18 mouse cellular contexts compared by ENCODE assay signal in the genomic region with DNA sequence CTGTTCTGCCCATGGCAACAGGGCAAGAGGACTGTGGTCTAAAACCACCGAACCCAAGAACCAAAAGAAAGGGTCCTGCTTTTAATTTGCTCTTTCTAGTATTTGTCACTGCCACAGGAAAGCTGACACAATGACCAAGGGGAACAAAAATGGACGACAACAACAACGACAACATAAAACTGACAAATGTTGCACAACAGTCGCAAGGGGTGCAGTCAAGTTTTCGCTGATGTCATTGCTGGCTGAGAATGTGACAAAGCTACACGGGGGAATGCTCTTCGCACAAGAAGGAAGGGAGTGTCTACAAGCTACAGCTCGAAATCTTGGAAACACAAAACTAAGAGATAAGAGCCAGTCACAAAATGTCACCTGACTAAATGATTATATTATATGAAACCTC.
"Had no signal": no experiment of that assay in that cellular context is flagged by ENCODE, and none has a peak within 500 bp of the region (broad histone marks: within the 10 kb centered on the region; RNA-seq: fewer than 3 reads in every experiment).

No protein-coding gene starts in this region.

- H3K4me3 ChIP-seq: kidney, embryonic 15.5 days; left cerebral cortex, adult 2 months; liver, embryonic 13.5 days; megakaryocyte, embryonic 14.5 days; midbrain, embryonic 10.5 days; midbrain, embryonic 13.5 days had no signal

- H3K27ac ChIP-seq: kidney, embryonic 15.5 days; left cerebral cortex, adult 2 months; liver, embryonic 13.5 days; midbrain, embryonic 10.5 days; midbrain, embryonic 13.5 days had no signal

- H3K9me3 ChIP-seq: kidney, embryonic 15.5 days; liver, embryonic 13.5 days; midbrain, embryonic 10.5 days; midbrain, embryonic 13.5 days had no signal

- DNase-seq: kidney, adult 8-10 months; kidney, postnatal 10 days; kidney, postnatal 36 days; layer of hippocampus, postnatal 36 days; liver, embryonic 13.5 days; lung, adult 2 months; lung, postnatal 14 days; lung, postnatal 4 days; retina, postnatal 1 day; right cerebral cortex, postnatal 25 days; thymus, adult 2 months; thymus, postnatal 14 days; thymus, postnatal 4 days had no signal

- ATAC-seq: midbrain, embryonic 13.5 days had no signal

- H3K9ac ChIP-seq: kidney, embryonic 15.5 days; liver, embryonic 13.5 days; midbrain, embryonic 13.5 days had no signal

- H3K27me3 ChIP-seq: kidney, embryonic 15.5 days; liver, embryonic 13.5 days; midbrain, embryonic 13.5 days had no signal

- H3K4me1 ChIP-seq: liver, embryonic 13.5 days; midbrain, embryonic 10.5 days; midbrain, embryonic 13.5 days had no signal

- H3K36me3 ChIP-seq: kidney, embryonic 15.5 days; liver, embryonic 13.5 days; midbrain, embryonic 10.5 days; midbrain, embryonic 13.5 days had no signal

- H3K4me2 ChIP-seq: kidney, embryonic 15.5 days; liver, embryonic 13.5 days; midbrain, embryonic 13.5 days had no signal
